Mouse (Mus musculus) T-helper 17 cell (primary cell): ENCODE measurements around the gene Pax3.

ENCODE experiments used
- in situ Hi-C, 2 experiments: fragments of 300-600 bp; cut with MboI, MseI; formaldehyde crosslinking; loops; 1 replicate in 1 of 2; 2 replicates in 1 of 2; pipeline ENCODE4 v1.15.1; 2025; ENCODE audit warnings: high pct_unique_total_duplicates in 2 of 2

Pax3 gene

GRCm38 (mm10) chr1:78110311-78110710 is 86.6 kb downstream of the Pax3 start:
- in situ Hi-C loops, result no loop called here

GRCm38 (mm10) chr1:78103511-78103910 is 93.4 kb downstream of the Pax3 start:
- in situ Hi-C loops, result no loop called here

GRCm38 (mm10) chr1:78093619-78094018 is 103.3 kb downstream of the Pax3 start:
- in situ Hi-C loops, result no loop called here

GRCm38 (mm10) chr1:78088646-78089045 is 108.3 kb downstream of the Pax3 start:
- in situ Hi-C loops, result no loop called here

GRCm38 (mm10) chr1:78081761-78082160 is 115.2 kb downstream of the Pax3 start:
- in situ Hi-C loops, result no loop called here

GRCm38 (mm10) chr1:78060850-78061249 is 136.1 kb downstream of the Pax3 start:
- in situ Hi-C loops, result no loop called here

GRCm38 (mm10) chr1:78057939-78058338 is 139.0 kb downstream of the Pax3 start:
- in situ Hi-C loops, result no loop called here

- in situ Hi-C loops, result no loop called here
Observed at GRCm38 (mm10) chr1:78053677-78054076, 143.3 kb downstream of the Pax3 start.
